Mouse (Mus musculus) forebrain, embryonic 14.5 days (tissue): ENCODE results near the gene Mmrn2. TPM values are rescaled to one million over a fixed set of nuclear protein-coding genes. Genes with fewer than 3 reads are reported as not detected.

Experiments used
- ATAC-seq: fragments of 200-750 bp; cut with Nextera tagmentation; 2 replicates; pipeline ENCODE4 v1.8.0; 2017; ENCODE audit warnings: mild to moderate bottlenecking, moderate library complexity
- DNase-seq: peaks from one replicate; pipeline ENCODE4 v3.0.0-alpha.2; 2015; ENCODE audit warnings: low spot score
- H3K27ac ChIP-seq: fragments of 300-500 bp; sonication (generic); 2 replicates; pipeline ENCODE4 v1.5.1; 2014; ENCODE audit warnings: low read depth, mild to moderate bottlenecking, control low read depth, low read length, moderate library complexity
- H3K27me3 ChIP-seq: fragments of 300-500 bp; sonication (generic); replicated peaks from 2 replicates; pipeline ENCODE4 v1.6.1; 2014; ENCODE audit warnings: low read length, control low read depth, mixed read lengths; ENCODE audit not compliant: control insufficient read depth, insufficient read depth
- H3K36me3 ChIP-seq: fragments of 300-500 bp; sonication (generic); 2 replicates; pipeline ENCODE4 v1.6.1; 2014; ENCODE audit warnings: low read length, control low read depth; ENCODE audit not compliant: control insufficient read depth, insufficient read depth
- H3K4me1 ChIP-seq: fragments of 300-500 bp; sonication (generic); 2 replicates; pipeline ENCODE4 v1.6.1; 2014; ENCODE audit warnings: antibody characterized with exemption, low read length, control low read depth; ENCODE audit not compliant: control insufficient read depth, insufficient read depth
- H3K4me2 ChIP-seq: fragments of 300-500 bp; sonication (generic); 2 replicates; pipeline ENCODE4 v1.6.1; 2014; ENCODE audit warnings: mild to moderate bottlenecking, control low read depth, low read length
- H3K4me3 ChIP-seq: fragments of 300-500 bp; sonication (generic); 2 replicates; pipeline ENCODE4 v1.5.1; 2014; ENCODE audit warnings: low read depth, low read length, control low read depth
- H3K9ac ChIP-seq: fragments of 300-500 bp; sonication (generic); 2 replicates; pipeline ENCODE4 v1.6.1; 2014; ENCODE audit warnings: mild to moderate bottlenecking, low read length, control low read depth, moderate library complexity
- H3K9me3 ChIP-seq: fragments of 300-500 bp; sonication (generic); replicated peaks from 2 replicates; pipeline ENCODE4 v1.6.1; 2016; ENCODE audit warnings: low read length, control low read depth, mixed read lengths; ENCODE audit not compliant: control insufficient read depth
- WGBS: fragments of 180-500 bp; shearing (Covaris S2); extraction: QIAGEN DNeasy Blood & Tissue Kit; methylation state at CpG from one replicate; pipeline ENCODE4 v1.1.7; 2014; 5-methylcytosine and 5-hydroxymethylcytosine counted together
- polyA plus RNA-seq: library from polyadenylated mRNA; unstranded; fragments of >200 nt; fragmentation: Nextera tagmentation; extraction: Ambion mirVana; gene quantifications from 2 replicates; pipeline ENCODE4 v1.2.1, GENCODE M21; 2014

The Mmrn2 gene
- polyA plus RNA-seq, 1 experiment from 2014 or later: 3.6 TPM

- Histone ChIP-seq H3K27ac (no peak overlapping the region), H3K36me3 (peaks cover 43% of the 10 kb centered on the region), H3K4me2 (no peak overlapping the region), H3K4me3 (no peak overlapping the region), H3K4me1 (no peaks in the 10 kb centered on the region), H3K9ac (no peak overlapping the region), H3K9me3 (no peaks in the 10 kb centered on the region), H3K27me3 (no peaks in the 10 kb centered on the region)
- no peak for DNase-seq
- no peak for ATAC-seq
- 81% methylated on average over 4 of the region's 4 CpGs for WGBS
These were observed 67.3 kb downstream of the Mmrn2 start for GRCm38 (mm10) chr14:34442531-34442930.

- no peaks in the 10 kb centered on the region for H3K4me1 ChIP-seq
- ATAC-seq (no peak), DNase-seq (no peak)
- no peaks in the 10 kb centered on the region for H3K27me3 ChIP-seq
- no peaks in the 10 kb centered on the region for H3K9me3 ChIP-seq
- no peak overlapping the region for H3K4me3 ChIP-seq
- no peak overlapping the region for H3K27ac ChIP-seq
- H3K4me2 ChIP-seq: no peak overlapping the region
- WGBS: 90% methylated on average over 5 of the region's 5 CpGs
- peaks cover 40% of the 10 kb centered on the region for H3K36me3 ChIP-seq
- no peak overlapping the region for H3K9ac ChIP-seq
These were observed 69.1 kb downstream of the Mmrn2 start for GRCm38 (mm10) chr14:34444368-34444767.

GRCm38 (mm10) chr14:34444924-34445323 is 69.7 kb downstream of the Mmrn2 start:
- Histone ChIP-seq H3K36me3 (peaks cover 34% of the 10 kb centered on the region), H3K27ac (no peak overlapping the region), H3K4me1 (no peaks in the 10 kb centered on the region), H3K4me3 (no peak overlapping the region), H3K27me3 (no peaks in the 10 kb centered on the region), H3K9ac (no peak overlapping the region), H3K9me3 (no peaks in the 10 kb centered on the region), H3K4me2 (no peak overlapping the region)
- DNase-seq: no peak
- ATAC-seq: no peak

- Histone ChIP-seq H3K27me3 (no peaks in the 10 kb centered on the region), H3K4me2 (no peak overlapping the region), H3K4me1 (no peaks in the 10 kb centered on the region), H3K9ac (no peak overlapping the region), H3K36me3 (peaks cover 32% of the 10 kb centered on the region), H3K4me3 (no peak overlapping the region), H3K9me3 (no peaks in the 10 kb centered on the region), H3K27ac (no peak overlapping the region)
- 94% methylated on average over 3 of the region's 3 CpGs for WGBS
- no peak for ATAC-seq
- no peak for DNase-seq
These were observed 70.1 kb downstream of the Mmrn2 start for GRCm38 (mm10) chr14:34445348-34445747.

- H3K4me2 ChIP-seq: no peak overlapping the region
- H3K4me3 ChIP-seq: no peak overlapping the region
- H3K9me3 ChIP-seq: no peaks in the 10 kb centered on the region
- H3K36me3 ChIP-seq: peaks cover 23% of the 10 kb centered on the region
- no peaks in the 10 kb centered on the region for H3K27me3 ChIP-seq
- no peaks in the 10 kb centered on the region for H3K4me1 ChIP-seq
- DNase-seq (no peak), ATAC-seq (no peak)
- H3K27ac ChIP-seq: no peak overlapping the region
- H3K9ac ChIP-seq: no peak overlapping the region
- 94% methylated on average over 6 of the region's 6 CpGs for WGBS
These were observed 71.4 kb downstream of the Mmrn2 start for GRCm38 (mm10) chr14:34446624-34447023.

GRCm38 (mm10) chr14:34447659-34448058 is 72.4 kb downstream of the Mmrn2 start:
- peaks cover 17% of the 10 kb centered on the region for H3K36me3 ChIP-seq
- 89% methylated on average over 4 of the region's 4 CpGs for WGBS
- H3K27ac ChIP-seq: no peak overlapping the region
- no peaks in the 10 kb centered on the region for H3K9me3 ChIP-seq
- no peak overlapping the region for H3K4me3 ChIP-seq
- H3K4me2 ChIP-seq: no peak overlapping the region
- DNase-seq: no peak
- H3K9ac ChIP-seq: no peak overlapping the region
- ATAC-seq: no peak
- H3K27me3 ChIP-seq: no peaks in the 10 kb centered on the region
- no peaks in the 10 kb centered on the region for H3K4me1 ChIP-seq

- ATAC-seq: no peak
These were observed 73.1 kb downstream of the Mmrn2 start for GRCm38 (mm10) chr14:34448398-34448797.

GRCm38 (mm10) chr14:34449807-34450206 is 74.5 kb downstream of the Mmrn2 start:
- H3K4me1 ChIP-seq: peaks cover 10% of the 10 kb centered on the region
- 89% methylated on average over 9 of the region's 9 CpGs for WGBS
- H3K4me2 ChIP-seq: no peak overlapping the region
- DNase-seq (no peak), ATAC-seq (no peak)
- H3K9me3 ChIP-seq: no peaks in the 10 kb centered on the region
- no peak overlapping the region for H3K27ac ChIP-seq
- no peak overlapping the region for H3K9ac ChIP-seq
- peaks cover 12% of the 10 kb centered on the region for H3K36me3 ChIP-seq
- no peak overlapping the region for H3K4me3 ChIP-seq
- H3K27me3 ChIP-seq: no peaks in the 10 kb centered on the region

More at GRCm38 (mm10) chr14:34448398-34448797, 73.1 kb downstream of the Mmrn2 start:
- H3K4me1 ChIP-seq: no peaks in the 10 kb centered on the region; the same call in 1 of the 2 replicates
- no peak overlapping the region for H3K4me3 ChIP-seq
- no peak overlapping the region for H3K4me2 ChIP-seq
- no peak for DNase-seq
- no peaks in the 10 kb centered on the region for H3K27me3 ChIP-seq
- no peak overlapping the region for H3K9ac ChIP-seq
- no peak overlapping the region for H3K27ac ChIP-seq
- no peaks in the 10 kb centered on the region for H3K9me3 ChIP-seq
- H3K36me3 ChIP-seq: peaks cover 12% of the 10 kb centered on the region

- no peak overlapping the region for H3K4me3 ChIP-seq
- 95% methylated on average over 5 of the region's 5 CpGs for WGBS
- H3K27me3 ChIP-seq: no peaks in the 10 kb centered on the region
- H3K9ac ChIP-seq: no peak overlapping the region
- peaks cover 10% of the 10 kb centered on the region for H3K4me1 ChIP-seq
- no peak for DNase-seq
- ATAC-seq: no peak
- H3K4me2 ChIP-seq: no peak overlapping the region
- H3K36me3 ChIP-seq: peaks cover 13% of the 10 kb centered on the region
- H3K9me3 ChIP-seq: no peaks in the 10 kb centered on the region
- H3K27ac ChIP-seq: no peak overlapping the region
These were observed 75.2 kb downstream of the Mmrn2 start for GRCm38 (mm10) chr14:34450451-34450850.
